Mouse (Mus musculus): Measurements from ENCODE around the gene I0C0044D17Rik.
"Not testable (repeated sequence)": the region's sequence is repeated elsewhere in the genome, so short reads cannot be mapped to it uniquely, and the experiment has no call there.

I0C0044D17Rik gene

GRCm38 (mm10) chr4:98823740-98824139 is at the start of gene I0C0044D17Rik:
Gene I0C0044D17Rik, minus strand, starts transcription at chr4:98823840.
- not testable (repeated sequence) for DNase-seq (ENCODE audit: low spot score in 2 of 2)

- DNase-seq (ENCODE audit: low spot score in 2 of 2), result peak in 1 of 2 experiments; percentile 19
These were observed 42.0 kb upstream of the I0C0044D17Rik start for GRCm38 (mm10) chr4:98865386-98866237.

GRCm38 (mm10) chr4:98864546-98864945 is 40.9 kb upstream of the I0C0044D17Rik start:
- no peak for DNase-seq (ENCODE audit: low spot score in 2 of 2)

GRCm38 (mm10) chr4:98864094-98864493 is 40.5 kb upstream of the I0C0044D17Rik start:
- no peak for DNase-seq (ENCODE audit: low spot score in 2 of 2)

- no peak for DNase-seq (ENCODE audit: low spot score in 2 of 2)
These were observed 39.8 kb upstream of the I0C0044D17Rik start for GRCm38 (mm10) chr4:98863451-98863850.

- DNase-seq (ENCODE audit: low spot score in 2 of 2), result no peak
These were observed 34.7 kb upstream of the I0C0044D17Rik start for GRCm38 (mm10) chr4:98858151-98858855.

GRCm38 (mm10) chr4:98857037-98857648 is 33.5 kb upstream of the I0C0044D17Rik start:
- DNase-seq (ENCODE audit: low spot score in 2 of 2), result no peak

- DNase-seq (ENCODE audit: low spot score in 2 of 2), result no peak
These were observed 30.3 kb upstream of the I0C0044D17Rik start for GRCm38 (mm10) chr4:98853926-98854325.

- not testable (repeated sequence) for DNase-seq (ENCODE audit: low spot score in 2 of 2)
These were observed 26.8 kb upstream of the I0C0044D17Rik start for GRCm38 (mm10) chr4:98850485-98850884.

GRCm38 (mm10) chr4:98847120-98847885 is 23.7 kb upstream of the I0C0044D17Rik start:
- no peak for DNase-seq (ENCODE audit: low spot score in 2 of 2)

- no peak for DNase-seq (ENCODE audit: low spot score in 2 of 2)
These were observed 22.8 kb upstream of the I0C0044D17Rik start for GRCm38 (mm10) chr4:98846396-98846795.

- DNase-seq (ENCODE audit: low spot score in 2 of 2), result no peak
These were observed 22.1 kb upstream of the I0C0044D17Rik start for GRCm38 (mm10) chr4:98845687-98846125.

- no peak for DNase-seq (ENCODE audit: low spot score in 2 of 2)
These were observed 21.6 kb upstream of the I0C0044D17Rik start for GRCm38 (mm10) chr4:98845201-98845600.

- DNase-seq (ENCODE audit: low spot score in 2 of 2), result no peak
These were observed 20.4 kb upstream of the I0C0044D17Rik start for GRCm38 (mm10) chr4:98843906-98844597.

- not testable (repeated sequence) for DNase-seq (ENCODE audit: low spot score in 2 of 2)
These were observed 17.6 kb upstream of the I0C0044D17Rik start for GRCm38 (mm10) chr4:98841251-98841650.

- DNase-seq (ENCODE audit: low spot score in 2 of 2), result no peak
These were observed 16.9 kb upstream of the I0C0044D17Rik start for GRCm38 (mm10) chr4:98840526-98840925.

GRCm38 (mm10) chr4:98838913-98839312 is 15.3 kb upstream of the I0C0044D17Rik start:
- no peak for DNase-seq (ENCODE audit: low spot score in 2 of 2)

GRCm38 (mm10) chr4:98837715-98838505 is 14.3 kb upstream of the I0C0044D17Rik start:
- no peak for DNase-seq (ENCODE audit: low spot score in 2 of 2)

GRCm38 (mm10) chr4:98836519-98836918 is 12.9 kb upstream of the I0C0044D17Rik start:
- no peak for DNase-seq (ENCODE audit: low spot score in 2 of 2)

GRCm38 (mm10) chr4:98834782-98835181 is 11.1 kb upstream of the I0C0044D17Rik start:
- no peak for DNase-seq (ENCODE audit: low spot score in 2 of 2)

All from left cerebral cortex, adult 9 months (tissue).